Mouse (Mus musculus): ENCODE data around the gene Cdip1.

GRCm38 (mm10) chr16:4777171-4777904, 12.8 kb downstream of the Cdip1 start:
- TF ChIP-seq CTCF (IDR thresholded peaks at IDR 0.05; ENCODE audit: insufficient read depth, low read length) (no peak), POLR2A (IDR thresholded peaks at IDR 0.05; ENCODE audit: borderline replicate concordance, extremely low read depth, low read depth, low read length) (no peak)
